Mouse (Mus musculus): Measurements from ENCODE around the gene Alpl.

DNA sequence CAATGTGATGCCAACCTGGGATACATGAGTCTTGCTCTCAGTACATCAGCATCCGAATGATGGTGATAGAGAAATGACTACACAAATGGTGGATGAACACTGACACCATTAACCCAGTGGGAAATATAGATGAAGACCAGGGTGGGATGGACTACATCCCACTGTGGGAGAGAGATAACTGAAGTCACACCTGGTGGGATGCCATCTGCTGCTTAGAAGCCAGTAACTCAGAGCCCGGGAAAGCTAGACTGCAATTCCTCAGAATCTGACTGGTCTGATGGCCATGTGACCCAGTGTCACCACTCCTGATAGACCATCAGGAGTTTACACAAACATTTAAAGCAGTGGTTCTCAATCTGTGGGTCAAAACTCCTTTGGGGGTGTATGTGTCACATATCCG lies 27.4 kb upstream of the Alpl start:
- TF ChIP-seq CTCF (IDR thresholded peaks at IDR 0.05; ENCODE audit: low read depth, low read length): no peak
- no peak for TF ChIP-seq POLR2A (IDR thresholded peaks at IDR 0.05; ENCODE audit: extremely low read depth, insufficient read depth, low read length)
